Mouse (Mus musculus): ENCODE measurements around the gene Tuba3a. TPM values are rescaled to one million over a fixed set of nuclear protein-coding genes. Genes with fewer than 3 reads are reported as not detected.
A peak's percentile ranks its signal among the peaks of the same experiment; 100 is the strongest.

Tuba3a gene
- total and polyA plus RNA-seq, 2 experiments from 2014 or later: not detected

GRCm38 (mm10) chr6:125233816-125234519 lies 51.9 kb downstream of the Tuba3a start:
- H3K27me3 ChIP-seq (ENCODE audit: insufficient read depth, low read length): no peaks in the 10 kb centered on the region
- no peak for ATAC-seq (ENCODE audit: low FRiP score)
- DNase-seq (ENCODE audit: low spot score): no peak
- H3K9ac ChIP-seq (replicated peaks; ENCODE audit: low read length, poor library complexity, severe bottlenecking): no peak overlapping the region
- no peak for TF ChIP-seq CTCF (IDR thresholded peaks at IDR 0.05)
- no peaks in the 10 kb centered on the region for H3K4me1 ChIP-seq (ENCODE audit: insufficient read depth, low read length)
- no peak overlapping the region for H3K4me3 ChIP-seq (ENCODE audit: low read depth, low read length)
- no peaks in the 10 kb centered on the region for H3K9me3 ChIP-seq (ENCODE audit: low read length)
- H3K27ac ChIP-seq (ENCODE audit: low read depth, low read length): no peak overlapping the region
- WGBS: 52% methylated on average over 7 of the region's 7 CpGs
- H3K4me2 ChIP-seq (ENCODE audit: low read depth, low read length, poor library complexity, severe bottlenecking): no peak overlapping the region
- no peaks in the 10 kb centered on the region for H3K36me3 ChIP-seq (ENCODE audit: insufficient read depth, low read length)

DNA sequence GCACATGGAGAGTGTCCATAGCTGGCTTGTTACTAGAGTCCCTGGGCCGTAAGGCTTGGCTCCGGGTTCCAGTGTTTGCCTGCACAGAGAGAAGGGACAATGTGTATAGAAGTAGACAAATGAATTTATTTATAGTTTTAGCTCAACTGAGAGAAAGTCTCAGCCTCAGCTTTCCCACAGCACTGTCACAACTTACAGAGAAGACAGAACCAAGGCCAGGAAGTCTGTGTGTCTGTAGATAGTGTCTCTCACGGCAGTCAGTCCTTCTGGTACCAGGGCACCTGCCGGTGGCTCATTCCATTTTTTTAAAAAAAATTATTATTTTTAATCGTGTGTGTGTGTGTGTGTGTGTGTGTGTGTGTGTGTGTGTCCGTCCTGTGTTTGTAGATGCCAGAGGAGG lies 53.3 kb downstream of the Tuba3a start:
- no peaks in the 10 kb centered on the region for H3K4me1 ChIP-seq (ENCODE audit: insufficient read depth, low read length)
- H3K27ac ChIP-seq (ENCODE audit: low read depth, low read length): no peak overlapping the region
- no peaks in the 10 kb centered on the region for H3K27me3 ChIP-seq (ENCODE audit: insufficient read depth, low read length)
- DNase-seq (ENCODE audit: low spot score) (no peak), ATAC-seq (ENCODE audit: low FRiP score) (no peak)
- H3K9ac ChIP-seq (replicated peaks; ENCODE audit: low read length, poor library complexity, severe bottlenecking): no peak overlapping the region
- H3K4me2 ChIP-seq (ENCODE audit: low read depth, low read length, poor library complexity, severe bottlenecking): no peak overlapping the region
- H3K36me3 ChIP-seq (ENCODE audit: insufficient read depth, low read length): no peaks in the 10 kb centered on the region
- TF ChIP-seq CTCF (IDR thresholded peaks at IDR 0.05): no peak
- no peak overlapping the region for H3K4me3 ChIP-seq (ENCODE audit: low read depth, low read length)
- WGBS: 88% methylated on average over 6 of the region's 6 CpGs
- no peaks in the 10 kb centered on the region for H3K9me3 ChIP-seq (ENCODE audit: low read length)

DNA sequence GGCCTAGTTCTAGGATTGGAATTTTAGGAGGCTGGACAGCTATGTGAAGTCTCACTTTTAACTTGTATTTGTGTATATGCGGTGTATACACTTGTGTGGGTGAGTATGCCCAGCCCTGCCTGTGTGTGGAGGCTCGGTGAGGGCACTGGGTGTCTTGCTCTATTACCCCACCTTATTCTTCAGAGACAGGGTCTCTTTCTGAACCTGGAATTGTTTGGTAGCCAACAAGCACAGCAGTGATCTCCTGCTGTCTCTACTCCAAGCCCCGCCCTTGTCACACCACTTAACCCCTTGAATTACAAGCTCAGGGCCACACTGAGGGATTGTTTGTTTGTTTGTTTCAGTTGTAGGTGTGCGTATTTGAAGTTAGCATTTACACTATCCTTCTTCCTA lies 53.8 kb downstream of the Tuba3a start:
- H3K4me3 ChIP-seq (ENCODE audit: low read depth, low read length): peak overlapping the region; percentile 38
- H3K9me3 ChIP-seq (ENCODE audit: low read length): no peaks in the 10 kb centered on the region
- no peaks in the 10 kb centered on the region for H3K36me3 ChIP-seq (ENCODE audit: insufficient read depth, low read length)
- H3K4me2 ChIP-seq (ENCODE audit: low read depth, low read length, poor library complexity, severe bottlenecking): peak overlapping the region; percentile 84
- no peaks in the 10 kb centered on the region for H3K4me1 ChIP-seq (ENCODE audit: insufficient read depth, low read length)
- ATAC-seq (ENCODE audit: low FRiP score): no peak
- H3K27ac ChIP-seq (ENCODE audit: low read depth, low read length): no peak overlapping the region
- H3K9ac ChIP-seq (replicated peaks; ENCODE audit: low read length, poor library complexity, severe bottlenecking): no peak overlapping the region
- no peaks in the 10 kb centered on the region for H3K27me3 ChIP-seq (ENCODE audit: insufficient read depth, low read length)
- WGBS: 55% methylated on average over 4 of the region's 4 CpGs
- TF ChIP-seq CTCF (IDR thresholded peaks at IDR 0.05): no peak
- DNase-seq (ENCODE audit: low spot score): no peak

DNA sequence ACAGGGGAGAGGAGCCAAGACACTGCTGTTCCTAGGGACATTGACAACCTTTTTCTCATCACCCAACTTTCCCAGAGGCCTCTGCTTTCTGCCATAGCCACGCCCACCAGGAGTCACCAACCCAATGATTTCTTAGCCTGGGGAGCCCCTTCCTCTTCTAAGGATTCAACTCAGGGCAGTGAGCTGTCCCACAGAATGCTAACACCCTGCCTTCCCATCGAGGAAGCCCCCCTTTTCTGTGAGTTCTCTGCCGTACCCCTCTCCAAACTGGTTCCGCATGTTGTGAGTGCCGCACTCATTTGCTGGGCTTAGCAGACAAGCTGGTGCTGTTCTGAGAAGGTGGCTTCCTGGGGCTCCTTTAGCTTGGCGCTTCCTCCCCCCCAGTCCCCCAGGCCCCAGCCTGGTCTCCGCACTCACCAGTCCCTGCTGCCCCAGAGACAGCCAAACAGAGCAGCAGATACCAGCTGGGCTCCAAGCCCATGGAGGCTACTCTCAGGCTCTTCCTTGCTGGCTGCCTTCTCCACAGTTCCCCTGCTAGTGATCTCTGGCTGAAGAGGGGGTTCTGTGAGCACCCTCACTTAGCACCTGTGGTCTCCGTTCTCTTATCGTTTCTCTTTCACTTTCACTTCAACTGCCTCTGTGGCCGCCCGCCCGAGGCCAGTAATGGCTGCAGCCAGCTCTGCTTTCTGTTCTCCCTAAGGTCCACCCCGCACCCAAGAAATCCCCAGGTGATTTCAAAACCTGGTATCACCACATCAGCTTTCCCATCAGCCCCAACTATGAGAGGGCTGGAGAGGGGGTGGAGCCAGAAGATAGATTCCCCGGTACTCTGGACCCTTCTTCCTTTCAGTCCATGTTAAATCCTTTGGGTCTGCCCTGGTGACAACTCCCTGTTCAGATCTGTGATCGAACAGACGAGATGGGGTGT lies 54.5 kb downstream of the Tuba3a start, which contains the start of gene Tapbpl:
Gene Tapbpl (minus strand): TSS at position 744 of the 928 bp plus-strand sequence.
- no peaks in the 10 kb centered on the region for H3K36me3 ChIP-seq (ENCODE audit: insufficient read depth, low read length)
- H3K4me2 ChIP-seq (ENCODE audit: low read depth, low read length, poor library complexity, severe bottlenecking): peak within 1 kb of the TSS; percentile 84
- ATAC-seq (ENCODE audit: low FRiP score) (peak; percentile 76), DNase-seq (ENCODE audit: low spot score) (peak; percentile 81)
- no peaks in the 10 kb centered on the region for H3K4me1 ChIP-seq (ENCODE audit: insufficient read depth, low read length)
- H3K9ac ChIP-seq (replicated peaks; ENCODE audit: low read length, poor library complexity, severe bottlenecking): peak within 1 kb of the TSS; percentile 74
- TF ChIP-seq CTCF (IDR thresholded peaks at IDR 0.05): no peak
- H3K27ac ChIP-seq (ENCODE audit: low read depth, low read length): peak within 1 kb of the TSS; percentile 72
- H3K9me3 ChIP-seq (ENCODE audit: low read length): no peaks in the 10 kb centered on the region
- peak within 1 kb of the TSS; percentile 38 for H3K4me3 ChIP-seq (ENCODE audit: low read depth, low read length)
- H3K27me3 ChIP-seq (ENCODE audit: insufficient read depth, low read length): no peaks in the 10 kb centered on the region
- 6% methylated on average over 16 of the region's 16 CpGs for WGBS

- TF ChIP-seq CTCF (IDR thresholded peaks at IDR 0.05): no peak
- Histone ChIP-seq H3K4me3 (ENCODE audit: low read depth, low read length) (no peak overlapping the region), H3K27me3 (ENCODE audit: insufficient read depth, low read length) (no peaks in the 10 kb centered on the region), H3K4me2 (ENCODE audit: low read depth, low read length, poor library complexity, severe bottlenecking) (peak overlapping the region; percentile 84; the same call in 1 of the 2 replicates), H3K9ac (replicated peaks; ENCODE audit: low read length, poor library complexity, severe bottlenecking) (no peak overlapping the region; the same call in 1 of the 2 replicates), H3K27ac (ENCODE audit: low read depth, low read length) (0 out of 2 replicates have a peak overlapping the region, but pooled peaks have one; percentile 59), H3K9me3 (ENCODE audit: low read length) (no peaks in the 10 kb centered on the region), H3K4me1 (ENCODE audit: insufficient read depth, low read length) (no peaks in the 10 kb centered on the region), H3K36me3 (ENCODE audit: insufficient read depth, low read length) (no peaks in the 10 kb centered on the region)
- DNase-seq (ENCODE audit: low spot score) (no peak), ATAC-seq (ENCODE audit: low FRiP score) (no peak)
- 56% methylated on average over 9 of the region's 9 CpGs for WGBS
These were observed 55.3 kb downstream of the Tuba3a start for GRCm38 (mm10) chr6:125230571-125230970.

Small RNAs within 50 kb of the gene (microRNA-seq; reads per million reads assigned to microRNA genes)
- not detected for gene Mir8113 (ENCODE audit: borderline number of aligned reads)

Other genes starting within 250 kb of the Tuba3a start
- 60.4 and 69.8 TPM in 2 replicates for gene Ing4, start 246.3 kb downstream of the Tuba3a start, total RNA-seq (2014; rRNA removed)
- 97.8 and 104 TPM in 2 replicates for gene Ing4, start 246.3 kb downstream of the Tuba3a start, polyA plus RNA-seq (2015; fragmentation: Nextera tagmentation; extraction: Ambion mirVana)
- 6.9 and 12.6 TPM in 2 replicates for gene Acrbp, start 236.4 kb downstream of the Tuba3a start, total RNA-seq (2014; rRNA removed)
- 7.2 and 7.8 TPM in 2 replicates for gene Acrbp, start 236.4 kb downstream of the Tuba3a start, polyA plus RNA-seq (2015; fragmentation: Nextera tagmentation; extraction: Ambion mirVana)
- gene Lpar5, start 218.1 kb downstream of the Tuba3a start, total RNA-seq (2014; rRNA removed): 0.90 and 1.7 TPM in 2 replicates
- 0.52 and 0.71 TPM in 2 replicates for gene Lpar5, start 218.1 kb downstream of the Tuba3a start, polyA plus RNA-seq (2015; fragmentation: Nextera tagmentation; extraction: Ambion mirVana)
- gene Chd4, start 190.1 kb downstream of the Tuba3a start, total RNA-seq (2014; rRNA removed): 117 and 133 TPM in 2 replicates
- 72.9 and 89.1 TPM in 2 replicates for gene Chd4, start 190.1 kb downstream of the Tuba3a start, polyA plus RNA-seq (2015; fragmentation: Nextera tagmentation; extraction: Ambion mirVana)
- 34.5 and 45.8 TPM in 2 replicates for gene Nop2, start 154.1 kb downstream of the Tuba3a start, total RNA-seq (2014; rRNA removed)
- 41.4 and 42.6 TPM in 2 replicates for gene Nop2, start 154.1 kb downstream of the Tuba3a start, polyA plus RNA-seq (2015; fragmentation: Nextera tagmentation; extraction: Ambion mirVana)
- gene Iffo1, start 140.8 kb downstream of the Tuba3a start, total RNA-seq (2014; rRNA removed): 33.3 and 33.9 TPM in 2 replicates
- gene Iffo1, start 140.8 kb downstream of the Tuba3a start, polyA plus RNA-seq (2015; fragmentation: Nextera tagmentation; extraction: Ambion mirVana): 19.0 and 20.4 TPM in 2 replicates
- gene Gapdh, start 119.6 kb downstream of the Tuba3a start, total RNA-seq (2014; rRNA removed): 2,678 and 3,049 TPM in 2 replicates
- gene Gapdh, start 119.6 kb downstream of the Tuba3a start, polyA plus RNA-seq (2015; fragmentation: Nextera tagmentation; extraction: Ambion mirVana): 1,705 and 1,726 TPM in 2 replicates
- gene Ncapd2, start 94.3 kb downstream of the Tuba3a start, total RNA-seq (2014; rRNA removed): 29.8 and 33.7 TPM in 2 replicates
- 18.4 and 21.0 TPM in 2 replicates for gene Ncapd2, start 94.3 kb downstream of the Tuba3a start, polyA plus RNA-seq (2015; fragmentation: Nextera tagmentation; extraction: Ambion mirVana)
- gene Mrpl51, start 94.2 kb downstream of the Tuba3a start, total RNA-seq (2014; rRNA removed): 23.3 and 48.2 TPM in 2 replicates
- gene Mrpl51, start 94.2 kb downstream of the Tuba3a start, polyA plus RNA-seq (2015; fragmentation: Nextera tagmentation; extraction: Ambion mirVana): 136 and 145 TPM in 2 replicates
- 42.7 and 47.6 TPM in 2 replicates for gene Vamp1, start 70.5 kb downstream of the Tuba3a start, total RNA-seq (2014; rRNA removed)
- 40.5 and 46.0 TPM in 2 replicates for gene Vamp1, start 70.5 kb downstream of the Tuba3a start, polyA plus RNA-seq (2015; fragmentation: Nextera tagmentation; extraction: Ambion mirVana)
- gene Tapbpl, start 54.2 kb downstream of the Tuba3a start, total RNA-seq (2014; rRNA removed): 4.7 and 6.2 TPM in 2 replicates
- 9.0 and 9.7 TPM in 2 replicates for gene Tapbpl, start 54.2 kb downstream of the Tuba3a start, polyA plus RNA-seq (2015; fragmentation: Nextera tagmentation; extraction: Ambion mirVana)
- not detected in 2 replicates for gene Cd27, start 49.0 kb downstream of the Tuba3a start, total RNA-seq (2014; rRNA removed)
- 0.70 TPM in 1 of 2 replicates, not detected in the other for gene Cd27, start 49.0 kb downstream of the Tuba3a start, polyA plus RNA-seq (2015; fragmentation: Nextera tagmentation; extraction: Ambion mirVana)
- gene Ltbr, start 27.8 kb upstream of the Tuba3a start, total RNA-seq (2014; rRNA removed): 24.4 TPM in 2 replicates
- gene Ltbr, start 27.8 kb upstream of the Tuba3a start, polyA plus RNA-seq (2015; fragmentation: Nextera tagmentation; extraction: Ambion mirVana): 14.5 and 15.7 TPM in 2 replicates
- gene Scnn1a, start 34.6 kb upstream of the Tuba3a start, total RNA-seq (2014; rRNA removed): 1.5 and 1.8 TPM in 2 replicates
- gene Scnn1a, start 34.6 kb upstream of the Tuba3a start, polyA plus RNA-seq (2015; fragmentation: Nextera tagmentation; extraction: Ambion mirVana): 1.8 TPM in 2 replicates
- gene Tnfrsf1a, start 63.3 kb upstream of the Tuba3a start, total RNA-seq (2014; rRNA removed): 9.2 and 15.9 TPM in 2 replicates
- gene Tnfrsf1a, start 63.3 kb upstream of the Tuba3a start, polyA plus RNA-seq (2015; fragmentation: Nextera tagmentation; extraction: Ambion mirVana): 10.4 and 12.9 TPM in 2 replicates
- gene Plekhg6, start 94.8 kb upstream of the Tuba3a start, total RNA-seq (2014; rRNA removed): 0.22 and 0.24 TPM in 2 replicates
- 0.35 and 0.54 TPM in 2 replicates for gene Plekhg6, start 94.8 kb upstream of the Tuba3a start, polyA plus RNA-seq (2015; fragmentation: Nextera tagmentation; extraction: Ambion mirVana)
- gene Cd9, start 208.7 kb upstream of the Tuba3a start, total RNA-seq (2014; rRNA removed): 40.3 and 49.1 TPM in 2 replicates
- gene Cd9, start 208.7 kb upstream of the Tuba3a start, polyA plus RNA-seq (2015; fragmentation: Nextera tagmentation; extraction: Ambion mirVana): 105 and 118 TPM in 2 replicates